Mouse (Mus musculus) G1E (cell line): Measurements from ENCODE around the gene Nek1. TPM values are rescaled to one million over a fixed set of nuclear protein-coding genes. Genes with fewer than 3 reads are reported as not detected.

Experiments
- ATAC-seq: 2 replicates; pipeline ENCODE4 v1.8.0; 2016; ENCODE audit warnings: mild to moderate bottlenecking; ENCODE audit not compliant: insufficient number of reproducible peaks, poor library complexity, low FRiP score, severe bottlenecking; ENCODE audit errors: extremely low read depth
- DNase-seq: peaks from one replicate; pipeline ENCODE4 v3.0.0; 2012; ENCODE audit warnings: low spot score
- H3K27me3 ChIP-seq: 2 replicates; pipeline ENCODE4 v1.6.1; 2012; ENCODE audit warnings: mild to moderate bottlenecking, low read length, inconsistent platforms; ENCODE audit not compliant: insufficient read depth
- H3K36me3 ChIP-seq: replicated peaks from 2 replicates; pipeline ENCODE3; 2012; ENCODE audit warnings: mild to moderate bottlenecking, inconsistent platforms
- H3K4me1 ChIP-seq: 2 replicates; pipeline ENCODE4 v1.6.1; 2012; ENCODE audit warnings: low read depth, low read length, inconsistent platforms, mixed read lengths; ENCODE audit not compliant: insufficient read depth
- H3K4me3 ChIP-seq: 2 replicates; pipeline ENCODE4 v1.5.1; 2012; ENCODE audit warnings: low read depth, mild to moderate bottlenecking, inconsistent platforms, low read length, moderate library complexity, mixed read lengths
- H3K9me3 ChIP-seq: replicated peaks from 2 replicates; pipeline ENCODE4 v1.6.1; 2012; ENCODE audit warnings: inconsistent platforms
- CTCF ChIP-seq: IDR thresholded peaks from 2 replicates; pipeline ENCODE4 v1.5.1; 2012; ENCODE audit warnings: low read depth, low read length, inconsistent platforms, mixed read lengths
- GATA1 ChIP-seq: IDR thresholded peaks from 2 replicates; pipeline ENCODE4 v1.6.1; 2012; ENCODE audit warnings: borderline replicate concordance, low read length, inconsistent platforms, mixed read lengths
- GATA2 ChIP-seq: IDR thresholded peaks from 2 replicates; pipeline ENCODE4 v1.6.1; 2012; ENCODE audit warnings: low read depth, low read length, inconsistent platforms, borderline replicate concordance
- POLR2AphosphoS5 ChIP-seq: IDR thresholded peaks from 2 replicates; pipeline ENCODE4 v1.6.1; 2012; ENCODE audit warnings: low read depth, low read length, inconsistent platforms; ENCODE audit not compliant: insufficient replicate concordance
- TAL1 ChIP-seq: conservative IDR thresholded peaks from 2 replicates; pipeline ENCODE4 v1.6.1; 2012; ENCODE audit warnings: low read depth, low read length, inconsistent platforms, mixed read lengths
- polyA plus RNA-seq: library from polyadenylated mRNA; stranded (reverse); fragments of >175 nt; gene quantifications from 2 replicates; pipeline ENCODE4 v1.2.3, GENCODE M21; 2012
- total RNA-seq, 2 experiments: library from RNA; stranded (forward) in 1 of 2; stranded (reverse) in 1 of 2; fragments of 200-1000 nt in 1 of 2; fragments of >200 nt in 1 of 2; fragmentation: Nextera tagmentation in 1 of 2; gene quantifications; 2 replicates each; pipeline ENCODE4 v1.2.3; 2014 to 2017

Nek1 gene
- total and polyA plus RNA-seq, 3 experiments: 6.7 to 68.9 (median 34.9) TPM

- H3K27me3 ChIP-seq: no peaks in the 10 kb centered on the region
- ATAC-seq: peak; percentile 91
- peaks cover 42% of the 10 kb centered on the region for H3K4me1 ChIP-seq
- H3K36me3 ChIP-seq: no peaks in the 10 kb centered on the region
- no peak overlapping the region; the same call in 1 of the 2 replicates for H3K4me3 ChIP-seq
- DNase-seq: peak; percentile 10
- peak; percentile 81 for TF ChIP-seq TAL1
- TF ChIP-seq GATA1: no peak
- peak; percentile 51; the same call in 1 of the 2 replicates for TF ChIP-seq GATA2
- H3K9me3 ChIP-seq: no peaks in the 10 kb centered on the region
Measured at GRCm38 (mm10) chr8:61177680-61178593, 184.9 kb downstream of the Nek1 start.

GRCm38 (mm10) chr8:61178594-61179140 is 185.7 kb downstream of the Nek1 start:
- no peak for ATAC-seq
- DNase-seq: no peak

More at GRCm38 (mm10) chr8:61178594-61179140, 185.7 kb downstream of the Nek1 start:
- Histone ChIP-seq H3K36me3 (no peaks in the 10 kb centered on the region), H3K4me1 (peaks cover 42% of the 10 kb centered on the region), H3K9me3 (no peaks in the 10 kb centered on the region), H3K4me3 (no peak overlapping the region; the same call in 1 of the 2 replicates), H3K27me3 (no peaks in the 10 kb centered on the region)
- TF ChIP-seq CTCF (no peak), GATA1 (no peak), GATA2 (no peak), POLR2AphosphoS5 (no peak), TAL1 (no peak)

Other genes starting within 250 kb of the Nek1 start
- 143 and 180 TPM in 2 replicates for gene Hpf1, start 102.8 kb upstream of the Nek1 start, total RNA-seq (2014; fragmentation: Nextera tagmentation)
- gene Hpf1, start 102.8 kb upstream of the Nek1 start, total RNA-seq (2017): 106 and 125 TPM in 2 replicates
- gene Hpf1, start 102.8 kb upstream of the Nek1 start, polyA plus RNA-seq: 7.3 and 9.8 TPM in 2 replicates
- 175 and 215 TPM in 2 replicates for gene Clcn3, start 9.9 kb upstream of the Nek1 start, total RNA-seq (2014; fragmentation: Nextera tagmentation)
- 136 and 147 TPM in 2 replicates for gene Clcn3, start 9.9 kb upstream of the Nek1 start, total RNA-seq (2017)
- 16.2 and 18.0 TPM in 2 replicates for gene Clcn3, start 9.9 kb upstream of the Nek1 start, polyA plus RNA-seq
- 4.0 and 6.6 TPM in 2 replicates for gene Sh3rf1, start 230.7 kb downstream of the Nek1 start, total RNA-seq (2014; fragmentation: Nextera tagmentation)
- 2.3 and 2.6 TPM in 2 replicates for gene Sh3rf1, start 230.7 kb downstream of the Nek1 start, total RNA-seq (2017)
- 2.3 and 2.4 TPM in 2 replicates for gene Sh3rf1, start 230.7 kb downstream of the Nek1 start, polyA plus RNA-seq